In the genomic region with DNA sequence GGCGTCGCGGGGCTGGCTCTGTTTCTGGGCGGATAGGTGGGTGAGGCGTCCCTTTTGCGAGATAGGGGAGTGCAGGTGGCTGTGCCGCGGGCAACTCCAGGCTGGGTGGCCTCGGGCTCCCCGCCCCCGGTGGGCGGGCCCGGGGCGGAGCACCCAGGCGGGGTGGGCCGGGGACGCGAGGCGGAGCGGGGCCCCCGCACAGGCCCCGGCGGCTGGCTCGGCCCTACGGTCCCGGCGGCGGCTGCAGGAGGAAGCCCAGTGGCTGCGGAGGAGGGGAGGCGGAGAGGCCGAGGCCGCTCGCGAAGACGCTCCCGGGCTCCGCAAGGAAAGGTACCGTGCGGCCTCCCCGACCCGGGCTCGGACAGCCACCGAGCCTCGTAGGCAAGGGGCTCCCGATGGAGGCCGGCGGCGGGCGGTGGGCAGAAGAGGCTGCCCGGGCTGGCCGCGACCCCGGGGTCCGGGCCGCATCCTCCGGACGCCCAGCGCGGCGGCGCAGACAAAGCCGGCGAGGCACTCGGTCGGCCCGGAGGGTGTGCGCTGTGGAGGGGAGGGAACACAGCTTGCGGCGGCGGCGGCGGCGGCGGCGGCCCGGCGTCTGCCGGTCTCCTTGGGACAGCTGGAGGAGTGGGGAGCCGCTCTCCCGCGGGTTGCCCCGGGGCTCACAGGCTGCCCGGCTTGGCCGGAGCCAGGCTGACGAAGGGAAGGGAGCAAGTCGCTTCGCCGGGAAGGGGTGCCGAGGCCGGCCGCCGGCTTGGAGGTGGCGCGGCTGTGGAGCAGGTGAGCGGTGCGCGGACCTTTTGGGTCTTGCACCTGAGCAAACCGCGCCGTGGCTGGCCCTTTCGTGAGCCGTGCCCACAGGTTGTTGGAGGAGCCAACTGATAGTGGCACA, we compare ENCODE assay signal across 7 mouse cellular contexts. TPM values are rescaled to one million over a fixed set of nuclear protein-coding genes. Genes with fewer than 3 reads are reported as not detected.
A peak's percentile ranks its signal among the peaks of the same experiment; 100 is the strongest.
DNase-seq lines count a peak whose midpoint lies in the region; ATAC-seq lines count a peak whose summit lies in the region.

No protein-coding gene starts in this region.

- H3K4me1 ChIP-seq in intestine, embryonic 14.5 days (replicated peaks; ENCODE audit: control insufficient read depth, insufficient read depth, low read length): peaks cover 8% of the 10 kb centered on the region; the same call in 1 of the 2 replicates
- H3K4me1 ChIP-seq in limb, embryonic 12.5 days (replicated peaks): peaks cover 65% of the 10 kb centered on the region
- H3K4me1 ChIP-seq in midbrain, embryonic 13.5 days (replicated peaks): peaks cover 23% of the 10 kb centered on the region

- peak overlapping the region; percentile 70 for H3K4me2 ChIP-seq in intestine, embryonic 14.5 days (ENCODE audit: low read length)
- H3K4me2 ChIP-seq in limb, embryonic 12.5 days: peak overlapping the region; percentile 93
- peak overlapping the region; percentile 94 for H3K4me2 ChIP-seq in midbrain, embryonic 13.5 days (replicated peaks)

- no peaks in the 10 kb centered on the region for H3K9me3 ChIP-seq in intestine, embryonic 14.5 days (ENCODE audit: control insufficient read depth, low read length)
- no peaks in the 10 kb centered on the region for H3K9me3 ChIP-seq in limb, embryonic 12.5 days
- no peaks in the 10 kb centered on the region for H3K9me3 ChIP-seq in midbrain, embryonic 13.5 days

- H3K27ac ChIP-seq in intestine, embryonic 14.5 days (ENCODE audit: low read depth): peak overlapping the region; percentile 60; the same call in 1 of the 2 replicates
- H3K27ac ChIP-seq in limb, embryonic 12.5 days: peak overlapping the region; percentile 84
- H3K27ac ChIP-seq in midbrain, embryonic 13.5 days: peak overlapping the region; percentile 76

- peak; percentile 96 for ATAC-seq in intestine, embryonic 14.5 days (replicated peaks; ENCODE audit: low FRiP score, low TSS enrichment, low read depth)
- peak; percentile 88 for ATAC-seq in limb, embryonic 12.5 days (ENCODE audit: insufficient number of reproducible peaks, insufficient read depth, low FRiP score, low TSS enrichment, low read depth)
- peak; percentile 96 for ATAC-seq in midbrain, embryonic 13.5 days

- H3K36me3 ChIP-seq in intestine, embryonic 14.5 days (ENCODE audit: control insufficient read depth, insufficient read depth, low read length): no peaks in the 10 kb centered on the region
- H3K36me3 ChIP-seq in limb, embryonic 12.5 days: no peaks in the 10 kb centered on the region
- no peaks in the 10 kb centered on the region for H3K36me3 ChIP-seq in midbrain, embryonic 13.5 days

- DNase-seq in adrenal gland, adult 8-10 months: peak; percentile 80
- peak; percentile 69 for DNase-seq in embryo, embryonic 10 days (ENCODE audit: low spot score)
- peak; percentile 92 for DNase-seq in gastrocnemius, postnatal 25 days
- peak; percentile 84 for DNase-seq in intestine, embryonic 14.5 days (ENCODE audit: low spot score)
- DNase-seq in spleen, adult 12 weeks (ENCODE audit: low spot score): peak; percentile 84

- peak overlapping the region; percentile 84 for H3K9ac ChIP-seq in intestine, embryonic 14.5 days (ENCODE audit: low read length)
- H3K9ac ChIP-seq in limb, embryonic 12.5 days (replicated peaks): peak overlapping the region; percentile 96
- peak overlapping the region; percentile 92 for H3K9ac ChIP-seq in midbrain, embryonic 13.5 days (replicated peaks)

- no peaks in the 10 kb centered on the region for H3K27me3 ChIP-seq in intestine, embryonic 14.5 days (replicated peaks; ENCODE audit: control insufficient read depth, insufficient read depth, low read length)
- no peaks in the 10 kb centered on the region for H3K27me3 ChIP-seq in limb, embryonic 12.5 days
- H3K27me3 ChIP-seq in midbrain, embryonic 13.5 days: no peaks in the 10 kb centered on the region

- under 1% methylated on average over 86 of the region's 102 CpGs for WGBS in intestine, embryonic 14.5 days
- WGBS in limb, embryonic 12.5 days: under 1% methylated on average over 101 of the region's 102 CpGs
- WGBS in midbrain, embryonic 13.5 days: under 1% methylated on average over 88 of the region's 102 CpGs

- H3K4me3 ChIP-seq in intestine, embryonic 14.5 days (ENCODE audit: low read depth, low read length): peak overlapping the region; percentile 76
- H3K4me3 ChIP-seq in limb, embryonic 12.5 days (replicated peaks): peak overlapping the region; percentile 96
- peak overlapping the region; percentile 76 for H3K4me3 ChIP-seq in midbrain, embryonic 13.5 days (replicated peaks)

RNA-seq across cellular contexts. Expression of gene Smox, which starts 0.7 kb away (rescaled TPM):
- 10 to 100 TPM; 22.9 to 53.4 (median 33.3) TPM for total RNA-seq in adrenal gland, adult 8-10 months (2022)
- total RNA-seq in gastrocnemius, postnatal 25 days (2021): 10 to 100 TPM; 63.0 to 69.6 TPM
- 21.2 and 24.6 TPM in 2 replicates for polyA plus RNA-seq in intestine, embryonic 14.5 days (2014; fragmentation: Nextera tagmentation; extraction: Ambion mirVana)
- 85.5 and 96.5 TPM in 2 replicates for polyA plus RNA-seq in limb, embryonic 12.5 days (2016; fragmentation: Nextera tagmentation; extraction: Ambion mirVana)
- polyA plus RNA-seq in midbrain, embryonic 13.5 days (2015; fragmentation: Nextera tagmentation; extraction: Ambion mirVana): 45.5 and 46.5 TPM in 2 replicates

Comparison
In these comparisons a context has a peak if more than half of its experiments do, and no peak if none do; other contexts are left out.
1. Peak in every context shown above with its lines: DNase-seq, ATAC-seq, H3K4me3 ChIP-seq and H3K27ac ChIP-seq.